Mouse (Mus musculus) intestine, embryonic 16.5 days (tissue): ENCODE data around the gene Olfr686. TPM values are rescaled to one million over a fixed set of nuclear protein-coding genes. Genes with fewer than 3 reads are reported as not detected.

Source experiments
- ATAC-seq: fragments of 200-750 bp; cut with Nextera tagmentation; 2 replicates; pipeline ENCODE4 v1.8.0; 2017; ENCODE audit warnings: moderate TSS enrichment, moderate library complexity
- H3K27ac ChIP-seq: fragments of 300-500 bp; sonication (generic); 2 replicates; pipeline ENCODE4 v1.5.1; 2014; ENCODE audit warnings: mild to moderate bottlenecking, low read length
- H3K27me3 ChIP-seq: fragments of 300-500 bp; sonication (generic); replicated peaks from 2 replicates; pipeline ENCODE4 v1.6.1; 2014; ENCODE audit warnings: low read length, control low read depth, mixed read lengths; ENCODE audit not compliant: control insufficient read depth, insufficient read depth
- H3K36me3 ChIP-seq: fragments of 300-500 bp; sonication (generic); 2 replicates; pipeline ENCODE4 v1.6.1; 2014; ENCODE audit warnings: low read length, control low read depth; ENCODE audit not compliant: control insufficient read depth, insufficient read depth
- H3K4me1 ChIP-seq: fragments of 300-500 bp; sonication (generic); 2 replicates; pipeline ENCODE4 v1.6.1; 2014; ENCODE audit warnings: low read length, control low read depth, mixed read lengths; ENCODE audit not compliant: control insufficient read depth, insufficient read depth
- H3K4me2 ChIP-seq: fragments of 300-500 bp; sonication (generic); 2 replicates; pipeline ENCODE4 v1.6.1; 2014; ENCODE audit warnings: low read depth, low read length, control low read depth
- H3K4me3 ChIP-seq: fragments of 300-500 bp; sonication (generic); 2 replicates; pipeline ENCODE4 v1.5.1; 2014; ENCODE audit warnings: mild to moderate bottlenecking, low read length
- H3K9ac ChIP-seq: fragments of 300-500 bp; sonication (generic); 2 replicates; pipeline ENCODE4 v1.6.1; 2014; ENCODE audit warnings: low read depth, low read length
- H3K9me3 ChIP-seq: fragments of 300-500 bp; sonication (generic); 2 replicates; pipeline ENCODE4 v1.6.1; 2016; ENCODE audit warnings: low read length, control low read depth; ENCODE audit not compliant: control insufficient read depth
- WGBS: fragments of 180-500 bp; shearing (Covaris S2); extraction: QIAGEN DNeasy Blood & Tissue Kit; methylation state at CpG from one replicate; pipeline ENCODE4 v1.1.7; 2014; 5-methylcytosine and 5-hydroxymethylcytosine counted together
- polyA plus RNA-seq: library from polyadenylated mRNA; unstranded; fragments of >200 nt; fragmentation: Nextera tagmentation; extraction: Ambion mirVana; gene quantifications from 2 replicates; pipeline ENCODE4 v1.2.1, GENCODE M21; 2015

The Olfr686 gene
- not detected in 2 replicates for polyA plus RNA-seq

- Histone ChIP-seq H3K4me3 (no peak within 1 kb of the TSS), H3K27ac (no peak within 1 kb of the TSS), H3K4me1 (no peaks in the 10 kb centered on the region), H3K9me3 (no peaks in the 10 kb centered on the region; the same call in 1 of the 2 replicates), H3K9ac (no peak within 1 kb of the TSS), H3K36me3 (no peaks in the 10 kb centered on the region), H3K27me3 (no peaks in the 10 kb centered on the region), H3K4me2 (no peak within 1 kb of the TSS)
- no peak for ATAC-seq
Observed at GRCm38 (mm10) chr7:105207385-105207784, at the start of gene Olfr686. Gene Olfr686 (minus strand): TSS chr7:105207485.

GRCm38 (mm10) chr7:105256656-105257055 lies 49.4 kb upstream of the Olfr686 start:
- WGBS, result 68% methylated on average over 5 of the region's 5 CpGs
- Histone ChIP-seq H3K4me1 (no peaks in the 10 kb centered on the region), H3K27me3 (no peaks in the 10 kb centered on the region), H3K4me2 (no peak overlapping the region), H3K27ac (no peak overlapping the region), H3K9me3 (no peaks in the 10 kb centered on the region), H3K9ac (no peak overlapping the region), H3K4me3 (no peak overlapping the region), H3K36me3 (no peaks in the 10 kb centered on the region)
- no peak for ATAC-seq

GRCm38 (mm10) chr7:105248197-105248596 lies 40.9 kb upstream of the Olfr686 start:
- Histone ChIP-seq H3K36me3 (no peaks in the 10 kb centered on the region), H3K4me2 (no peak overlapping the region), H3K4me1 (no peaks in the 10 kb centered on the region), H3K27ac (no peak overlapping the region), H3K27me3 (no peaks in the 10 kb centered on the region), H3K9me3 (no peaks in the 10 kb centered on the region), H3K9ac (no peak overlapping the region), H3K4me3 (no peak overlapping the region)
- no peak for ATAC-seq
- 51% methylated on average over 1 of the region's 1 CpGs for WGBS

GRCm38 (mm10) chr7:105247671-105248070 lies 40.4 kb upstream of the Olfr686 start:
- Histone ChIP-seq H3K4me2 (no peak overlapping the region), H3K4me3 (no peak overlapping the region), H3K4me1 (no peaks in the 10 kb centered on the region), H3K9me3 (no peaks in the 10 kb centered on the region), H3K27me3 (no peaks in the 10 kb centered on the region), H3K36me3 (no peaks in the 10 kb centered on the region), H3K27ac (no peak overlapping the region), H3K9ac (no peak overlapping the region)
- 81% methylated on average over 3 of the region's 3 CpGs for WGBS
- no peak for ATAC-seq

- H3K36me3 ChIP-seq, result no peaks in the 10 kb centered on the region
- H3K27me3 ChIP-seq, result no peaks in the 10 kb centered on the region
- ATAC-seq, result no peak
- H3K27ac ChIP-seq, result no peak overlapping the region
- WGBS, result 84% methylated on average over 2 of the region's 2 CpGs
- H3K4me3 ChIP-seq, result no peak overlapping the region
- no peak overlapping the region for H3K4me2 ChIP-seq
- no peaks in the 10 kb centered on the region for H3K4me1 ChIP-seq
- no peak overlapping the region for H3K9ac ChIP-seq
- no peaks in the 10 kb centered on the region for H3K9me3 ChIP-seq
Observed at GRCm38 (mm10) chr7:105229386-105229785, 22.1 kb upstream of the Olfr686 start.

GRCm38 (mm10) chr7:105228138-105228537 lies 20.9 kb upstream of the Olfr686 start:
- Histone ChIP-seq H3K4me3 (no peak overlapping the region), H3K9ac (no peak overlapping the region), H3K27me3 (no peaks in the 10 kb centered on the region), H3K36me3 (no peaks in the 10 kb centered on the region), H3K9me3 (no peaks in the 10 kb centered on the region), H3K4me1 (no peaks in the 10 kb centered on the region), H3K27ac (no peak overlapping the region), H3K4me2 (no peak overlapping the region)
- no peak for ATAC-seq
- WGBS, result 82% methylated on average over 1 of the region's 1 CpGs

GRCm38 (mm10) chr7:105226703-105227102 lies 19.4 kb upstream of the Olfr686 start:
- H3K4me3 ChIP-seq, result no peak overlapping the region
- H3K36me3 ChIP-seq, result no peaks in the 10 kb centered on the region
- H3K4me1 ChIP-seq, result no peaks in the 10 kb centered on the region
- H3K27me3 ChIP-seq, result no peaks in the 10 kb centered on the region
- no peak for ATAC-seq
- no peak overlapping the region for H3K27ac ChIP-seq
- H3K9me3 ChIP-seq, result no peaks in the 10 kb centered on the region
- no peak overlapping the region for H3K9ac ChIP-seq
- no peak overlapping the region for H3K4me2 ChIP-seq

- H3K27me3 ChIP-seq, result no peaks in the 10 kb centered on the region
Observed at GRCm38 (mm10) chr7:105226072-105226471, 18.8 kb upstream of the Olfr686 start.

GRCm38 (mm10) chr7:105218281-105218680 lies 11.0 kb upstream of the Olfr686 start:
- ATAC-seq, result no peak

More at GRCm38 (mm10) chr7:105226072-105226471, 18.8 kb upstream of the Olfr686 start:
- H3K4me3 ChIP-seq, result no peak overlapping the region
- no peak overlapping the region for H3K4me2 ChIP-seq
- no peaks in the 10 kb centered on the region for H3K36me3 ChIP-seq
- H3K27ac ChIP-seq, result no peak overlapping the region
- no peaks in the 10 kb centered on the region for H3K9me3 ChIP-seq
- no peak for ATAC-seq
- no peak overlapping the region for H3K9ac ChIP-seq
- H3K4me1 ChIP-seq, result no peaks in the 10 kb centered on the region

GRCm38 (mm10) chr7:105214761-105215160 lies 7.5 kb upstream of the Olfr686 start:
- H3K4me2 ChIP-seq, result no peak overlapping the region
- H3K36me3 ChIP-seq, result no peaks in the 10 kb centered on the region
- 56% methylated on average over 1 of the region's 1 CpGs for WGBS
- H3K9me3 ChIP-seq, result no peaks in the 10 kb centered on the region; the same call in 1 of the 2 replicates
- H3K9ac ChIP-seq, result no peak overlapping the region
- no peak overlapping the region for H3K27ac ChIP-seq
- ATAC-seq, result no peak
- no peaks in the 10 kb centered on the region for H3K27me3 ChIP-seq
- no peaks in the 10 kb centered on the region for H3K4me1 ChIP-seq
- no peak overlapping the region for H3K4me3 ChIP-seq

More at GRCm38 (mm10) chr7:105218281-105218680, 11.0 kb upstream of the Olfr686 start:
- Histone ChIP-seq H3K4me3 (no peak overlapping the region), H3K4me2 (no peak overlapping the region), H3K27me3 (no peaks in the 10 kb centered on the region), H3K9ac (no peak overlapping the region), H3K36me3 (no peaks in the 10 kb centered on the region), H3K9me3 (no peaks in the 10 kb centered on the region), H3K4me1 (no peaks in the 10 kb centered on the region), H3K27ac (no peak overlapping the region)
- WGBS, result 71% methylated on average over 4 of the region's 4 CpGs
